Mouse (Mus musculus) forebrain, embryonic 14.5 days (tissue): Measurements from ENCODE around the gene Lipa. TPM values are rescaled to one million over a fixed set of nuclear protein-coding genes. Genes with fewer than 3 reads are reported as not detected.

ENCODE experiments used
- ATAC-seq: fragments of 200-750 bp; cut with Nextera tagmentation; 2 replicates; pipeline ENCODE4 v1.8.0; 2017; ENCODE audit warnings: mild to moderate bottlenecking, moderate library complexity
- DNase-seq: peaks from one replicate; pipeline ENCODE4 v3.0.0-alpha.2; 2015; ENCODE audit warnings: low spot score
- H3K27ac ChIP-seq: fragments of 300-500 bp; sonication (generic); 2 replicates; pipeline ENCODE4 v1.5.1; 2014; ENCODE audit warnings: low read depth, mild to moderate bottlenecking, control low read depth, low read length, moderate library complexity
- H3K27me3 ChIP-seq: fragments of 300-500 bp; sonication (generic); replicated peaks from 2 replicates; pipeline ENCODE4 v1.6.1; 2014; ENCODE audit warnings: low read length, control low read depth, mixed read lengths; ENCODE audit not compliant: control insufficient read depth, insufficient read depth
- H3K36me3 ChIP-seq: fragments of 300-500 bp; sonication (generic); 2 replicates; pipeline ENCODE4 v1.6.1; 2014; ENCODE audit warnings: low read length, control low read depth; ENCODE audit not compliant: control insufficient read depth, insufficient read depth
- H3K4me1 ChIP-seq: fragments of 300-500 bp; sonication (generic); 2 replicates; pipeline ENCODE4 v1.6.1; 2014; ENCODE audit warnings: antibody characterized with exemption, low read length, control low read depth; ENCODE audit not compliant: control insufficient read depth, insufficient read depth
- H3K4me2 ChIP-seq: fragments of 300-500 bp; sonication (generic); 2 replicates; pipeline ENCODE4 v1.6.1; 2014; ENCODE audit warnings: mild to moderate bottlenecking, control low read depth, low read length
- H3K4me3 ChIP-seq: fragments of 300-500 bp; sonication (generic); 2 replicates; pipeline ENCODE4 v1.5.1; 2014; ENCODE audit warnings: low read depth, low read length, control low read depth
- H3K9ac ChIP-seq: fragments of 300-500 bp; sonication (generic); 2 replicates; pipeline ENCODE4 v1.6.1; 2014; ENCODE audit warnings: mild to moderate bottlenecking, low read length, control low read depth, moderate library complexity
- H3K9me3 ChIP-seq: fragments of 300-500 bp; sonication (generic); replicated peaks from 2 replicates; pipeline ENCODE4 v1.6.1; 2016; ENCODE audit warnings: low read length, control low read depth, mixed read lengths; ENCODE audit not compliant: control insufficient read depth
- WGBS: fragments of 180-500 bp; shearing (Covaris S2); extraction: QIAGEN DNeasy Blood & Tissue Kit; methylation state at CpG from one replicate; pipeline ENCODE4 v1.1.7; 2014; 5-methylcytosine and 5-hydroxymethylcytosine counted together
- polyA plus RNA-seq: library from polyadenylated mRNA; unstranded; fragments of >200 nt; fragmentation: Nextera tagmentation; extraction: Ambion mirVana; gene quantifications from 2 replicates; pipeline ENCODE4 v1.2.1, GENCODE M21; 2014

The Lipa gene
- polyA plus RNA-seq = 18.5 and 20.6 TPM in 2 replicates

DNA sequence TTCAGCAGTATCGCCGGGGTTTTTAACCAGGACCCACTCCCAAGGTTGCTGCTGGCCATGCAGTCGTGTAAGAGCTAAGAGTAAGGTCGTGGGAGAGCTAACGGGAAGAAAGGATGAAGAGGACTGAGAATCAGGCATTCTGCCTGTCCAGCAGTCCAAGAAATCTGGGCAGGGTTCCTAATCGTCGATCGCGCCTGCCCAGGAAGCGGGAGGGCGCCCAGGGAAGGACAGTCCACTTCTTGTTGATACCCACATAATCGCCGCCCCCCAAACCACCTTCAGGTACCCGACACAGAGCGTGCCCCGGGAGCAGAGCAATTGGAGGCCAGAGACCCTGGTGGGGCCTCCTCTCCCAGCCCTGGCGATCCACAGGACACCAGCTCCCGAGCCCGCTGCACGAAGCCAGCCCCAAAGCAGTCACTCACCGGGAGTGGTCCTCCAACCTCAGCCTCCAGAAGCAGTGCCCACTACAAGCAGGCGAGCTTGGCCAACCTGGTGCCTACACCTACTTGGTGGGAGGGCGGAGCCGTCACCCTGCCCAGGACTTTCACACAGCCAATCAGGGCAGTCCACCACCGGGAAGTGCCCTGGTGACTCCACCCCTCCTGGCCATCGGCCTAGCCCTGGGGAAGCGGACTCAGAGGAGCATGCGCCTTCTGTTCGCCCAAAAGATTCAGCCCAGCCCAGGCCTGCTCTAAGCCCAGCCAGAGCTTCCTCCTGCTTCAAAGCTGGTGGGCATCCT lies at the start of gene Lipa:
TSS of gene Lipa (minus strand) at position 534 of the 742 bp plus-strand sequence.
- H3K9me3 ChIP-seq = no peaks in the 10 kb centered on the region
- no peak within 1 kb of the TSS for H3K27ac ChIP-seq
- peak; percentile 94 for DNase-seq
- H3K9ac ChIP-seq = peak within 1 kb of the TSS; percentile 77
- H3K4me1 ChIP-seq = peaks cover 3% of the 10 kb centered on the region; the same call in 1 of the 2 replicates
- peak within 1 kb of the TSS; percentile 90 for H3K4me2 ChIP-seq
- under 1% methylated on average over 29 of the region's 29 CpGs for WGBS
- ATAC-seq = peak; percentile 100
- H3K36me3 ChIP-seq = no peaks in the 10 kb centered on the region
- no peaks in the 10 kb centered on the region for H3K27me3 ChIP-seq
- peak within 1 kb of the TSS; percentile 58 for H3K4me3 ChIP-seq

- Histone ChIP-seq H3K27me3 (no peaks in the 10 kb centered on the region), H3K4me2 (no peak overlapping the region), H3K4me3 (no peak overlapping the region), H3K27ac (no peak overlapping the region), H3K9me3 (no peaks in the 10 kb centered on the region), H3K36me3 (0 out of 2 replicates have a peak, but pooled peaks cover 3% of the 10 kb centered on the region), H3K9ac (no peak overlapping the region), H3K4me1 (no peaks in the 10 kb centered on the region)
- 95% methylated on average over 5 of the region's 5 CpGs for WGBS
- no peak for DNase-seq
- no peak for ATAC-seq
Observed at GRCm38 (mm10) chr19:34573650-34574049, 46.4 kb upstream of the Lipa start.

GRCm38 (mm10) chr19:34571080-34571479 lies 43.8 kb upstream of the Lipa start:
- no peak for DNase-seq
- 91% methylated on average over 1 of the region's 1 CpGs for WGBS
- no peak for ATAC-seq
- Histone ChIP-seq H3K9me3 (no peaks in the 10 kb centered on the region), H3K27me3 (no peaks in the 10 kb centered on the region), H3K36me3 (0 out of 2 replicates have a peak, but pooled peaks cover 3% of the 10 kb centered on the region), H3K27ac (no peak overlapping the region), H3K4me3 (no peak overlapping the region), H3K9ac (no peak overlapping the region), H3K4me1 (no peaks in the 10 kb centered on the region), H3K4me2 (no peak overlapping the region)

GRCm38 (mm10) chr19:34569896-34570476 lies 42.7 kb upstream of the Lipa start:
- 85% methylated on average over 4 of the region's 4 CpGs for WGBS
- H3K4me1 ChIP-seq = no peaks in the 10 kb centered on the region
- H3K4me2 ChIP-seq = no peak overlapping the region
- H3K36me3 ChIP-seq = 0 out of 2 replicates have a peak, but pooled peaks cover 3% of the 10 kb centered on the region
- no peak overlapping the region for H3K27ac ChIP-seq
- DNase-seq (no peak), ATAC-seq (no peak)
- H3K9ac ChIP-seq = no peak overlapping the region
- H3K27me3 ChIP-seq = no peaks in the 10 kb centered on the region
- no peak overlapping the region for H3K4me3 ChIP-seq
- no peaks in the 10 kb centered on the region for H3K9me3 ChIP-seq

- Histone ChIP-seq H3K4me2 (no peak overlapping the region), H3K27me3 (no peaks in the 10 kb centered on the region), H3K27ac (no peak overlapping the region), H3K9me3 (no peaks in the 10 kb centered on the region), H3K36me3 (0 out of 2 replicates have a peak, but pooled peaks cover 3% of the 10 kb centered on the region), H3K4me1 (no peaks in the 10 kb centered on the region), H3K4me3 (no peak overlapping the region), H3K9ac (no peak overlapping the region)
- no peak for DNase-seq
- no peak for ATAC-seq
- WGBS = 90% methylated on average over 7 of the region's 7 CpGs
Observed at GRCm38 (mm10) chr19:34568988-34569895, 42.0 kb upstream of the Lipa start.

DNA sequence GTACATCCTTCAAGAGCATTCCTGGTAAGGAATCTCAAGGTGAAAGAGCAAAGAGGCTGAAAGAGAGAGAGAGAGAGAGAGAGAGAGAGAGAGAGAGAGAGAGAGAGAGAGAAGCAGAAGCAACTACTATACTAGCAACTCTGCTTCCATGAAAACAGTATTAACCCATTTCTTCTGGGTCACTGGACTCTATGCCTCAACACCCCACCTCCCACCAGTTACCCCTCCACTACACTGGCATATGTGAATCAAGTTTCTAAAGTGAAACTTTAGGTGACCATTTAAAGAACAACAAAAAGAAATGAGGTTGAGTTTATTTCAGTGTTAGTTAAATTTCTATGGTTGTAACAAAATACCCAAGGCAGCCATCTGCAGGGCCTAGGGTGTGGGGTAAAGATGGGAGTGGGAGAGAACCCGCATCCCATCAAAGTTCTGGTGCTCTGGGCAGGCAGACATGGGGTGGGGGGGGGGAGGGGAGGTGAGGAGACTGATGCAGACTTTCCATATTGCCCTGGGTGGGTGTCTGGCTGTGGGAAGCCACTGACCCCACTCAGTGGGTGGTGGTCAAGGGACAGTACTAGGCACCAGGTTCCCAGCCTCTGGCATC lies 39.0 kb upstream of the Lipa start:
- ATAC-seq = no peak
- H3K9ac ChIP-seq = no peak overlapping the region
- no peaks in the 10 kb centered on the region for H3K4me1 ChIP-seq
- no peak overlapping the region for H3K4me3 ChIP-seq
- no peaks in the 10 kb centered on the region for H3K36me3 ChIP-seq
- no peak for DNase-seq
- 71% methylated on average over 1 of the region's 1 CpGs for WGBS
- H3K27ac ChIP-seq = no peak overlapping the region
- H3K27me3 ChIP-seq = no peaks in the 10 kb centered on the region
- H3K9me3 ChIP-seq = no peaks in the 10 kb centered on the region
- no peak overlapping the region for H3K4me2 ChIP-seq

GRCm38 (mm10) chr19:34562556-34562955 lies 35.3 kb upstream of the Lipa start:
- H3K4me3 ChIP-seq = no peak overlapping the region
- no peaks in the 10 kb centered on the region for H3K36me3 ChIP-seq
- H3K27me3 ChIP-seq = no peaks in the 10 kb centered on the region
- H3K27ac ChIP-seq = no peak overlapping the region
- H3K4me1 ChIP-seq = no peaks in the 10 kb centered on the region
- ATAC-seq = no peak
- H3K9me3 ChIP-seq = no peaks in the 10 kb centered on the region
- H3K9ac ChIP-seq = no peak overlapping the region
- no peak for DNase-seq
- no peak overlapping the region for H3K4me2 ChIP-seq

DNA sequence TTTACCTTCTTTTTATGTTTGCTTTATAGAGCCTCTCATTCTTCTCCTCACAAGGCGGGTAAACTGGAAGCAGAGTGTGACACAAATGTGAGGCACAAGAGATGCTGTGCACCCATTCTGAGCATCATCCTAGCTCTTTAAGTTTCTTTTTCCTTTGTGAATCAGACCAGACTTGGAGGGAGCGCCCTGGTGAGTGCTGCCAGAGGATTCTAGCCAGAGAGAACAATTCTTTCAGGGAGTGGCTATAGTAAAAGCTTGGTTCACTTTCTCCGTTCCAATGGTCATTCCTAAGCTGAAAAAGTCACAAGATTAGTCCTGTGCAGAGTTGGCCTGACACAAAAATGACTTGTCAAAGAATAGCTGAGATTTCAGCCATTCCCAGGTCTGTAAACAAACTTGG lies 29.3 kb upstream of the Lipa start:
- Histone ChIP-seq H3K27me3 (no peaks in the 10 kb centered on the region), H3K4me1 (no peaks in the 10 kb centered on the region), H3K4me3 (no peak overlapping the region), H3K9me3 (no peaks in the 10 kb centered on the region), H3K27ac (no peak overlapping the region), H3K9ac (no peak overlapping the region), H3K36me3 (no peaks in the 10 kb centered on the region), H3K4me2 (no peak overlapping the region)
- no peak for DNase-seq
- WGBS = 67% methylated on average over 3 of the region's 3 CpGs
- no peak for ATAC-seq
